ENCODE assay signal across 21 mouse cellular contexts in genomic region chr10:128256328-128256727, GRCm38 (mm10). TPM values are rescaled to one million over a fixed set of nuclear protein-coding genes. Genes with fewer than 3 reads are reported as not detected.
"Had no signal": no experiment of that assay in that cellular context is flagged by ENCODE, and none has a peak within 500 bp of the region (broad histone marks: within the 10 kb centered on the region; RNA-seq: fewer than 3 reads in every experiment).

No protein-coding gene starts in this region.

- ATAC-seq: lung, postnatal 0 days; midbrain, embryonic 15.5 days had no signal

- H3K4me3 ChIP-seq: kidney, embryonic 15.5 days; limb, embryonic 12.5 days; liver, embryonic 15.5 days; midbrain, embryonic 10.5 days; midbrain, embryonic 15.5 days had no signal

- H3K27ac ChIP-seq: kidney, embryonic 15.5 days; limb, embryonic 12.5 days; liver, embryonic 15.5 days; midbrain, embryonic 10.5 days; midbrain, embryonic 15.5 days had no signal

- H3K9ac ChIP-seq: kidney, embryonic 15.5 days; limb, embryonic 12.5 days; liver, embryonic 15.5 days; midbrain, embryonic 15.5 days had no signal

- H3K36me3 ChIP-seq: midbrain, embryonic 15.5 days had no signal

- H3K9me3 ChIP-seq: kidney, embryonic 15.5 days; limb, embryonic 12.5 days; liver, embryonic 15.5 days; midbrain, embryonic 10.5 days; midbrain, embryonic 15.5 days had no signal

- H3K4me2 ChIP-seq: kidney, embryonic 15.5 days; limb, embryonic 12.5 days; liver, embryonic 11.5 days; liver, embryonic 15.5 days; midbrain, embryonic 15.5 days had no signal

- DNase-seq: kidney, adult 2 months; kidney, postnatal 25 days; lung, adult 2 months; lung, postnatal 36 days; right cerebral cortex, postnatal 25 days; thymus, adult 18-20 months; thymus, postnatal 14 days had no signal

- H3K4me1 ChIP-seq: kidney, embryonic 15.5 days; limb, embryonic 12.5 days; midbrain, embryonic 10.5 days; midbrain, embryonic 15.5 days had no signal

- H3K27me3 ChIP-seq: kidney, embryonic 15.5 days; limb, embryonic 12.5 days; liver, embryonic 15.5 days; midbrain, embryonic 15.5 days had no signal

RNA-seq across cellular contexts. Expression of gene Apon, which starts 2.4 kb away (rescaled TPM):
- total RNA-seq: layer of hippocampus, postnatal 25 days; left cerebral cortex, adult 8-10 months; left cerebral cortex, postnatal 36 days; monocyte, adult 5-6 weeks had no signal
- polyA plus RNA-seq: kidney, adult 2 months; lung, postnatal 0 days; midbrain, embryonic 15.5 days; neural tube, embryonic 14.5 days; urinary bladder, adult 2 months had no signal

RNA-seq across cellular contexts. Expression of gene Apof, which starts 12.1 kb away (rescaled TPM):
- total RNA-seq: layer of hippocampus, postnatal 25 days; left cerebral cortex, postnatal 36 days; megakaryocyte, adult 5-6 weeks; monocyte, adult 5-6 weeks had no signal
- polyA plus RNA-seq: limb, embryonic 12.5 days; lung, postnatal 0 days; midbrain, embryonic 10.5 days; midbrain, embryonic 15.5 days; neural tube, embryonic 14.5 days had no signal

RNA-seq across cellular contexts. Expression of gene Mip, which starts 30.7 kb away (rescaled TPM):
- total RNA-seq: layer of hippocampus, postnatal 25 days; left cerebral cortex, adult 8-10 months; left cerebral cortex, postnatal 36 days; megakaryocyte, adult 5-6 weeks; monocyte, adult 5-6 weeks had no signal
- polyA plus RNA-seq: kidney, adult 2 months; kidney, embryonic 15.5 days; liver, embryonic 15.5 days; lung, adult 2 months; lung, postnatal 0 days; neural tube, embryonic 14.5 days; urinary bladder, adult 2 months had no signal
